Mouse (Mus musculus): ENCODE results near the gene Gm2310.

DNA sequence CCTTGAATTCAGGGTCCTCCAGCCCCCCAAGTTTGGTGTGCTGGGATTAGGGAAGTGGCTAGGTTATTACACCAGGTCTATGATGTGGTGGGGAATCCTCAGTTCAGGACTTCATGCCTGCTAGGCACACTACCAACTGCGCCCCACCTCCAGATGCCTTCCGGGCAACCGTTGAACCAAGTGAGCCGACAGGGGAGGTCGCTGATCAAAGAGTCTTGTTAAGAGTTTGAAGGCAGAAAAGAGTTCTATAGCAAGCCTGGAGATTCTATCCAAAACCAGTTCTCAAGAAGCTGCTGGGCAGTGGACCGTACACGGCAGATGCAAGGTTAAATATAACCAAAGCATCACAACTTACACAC is 48.5 kb upstream of the Gm2310 start:
- TF ChIP-seq POLR2A (IDR thresholded peaks at IDR 0.05; ENCODE audit: extremely low read depth, insufficient read depth, low read length): no peak
- no peak for TF ChIP-seq CTCF (IDR thresholded peaks at IDR 0.05; ENCODE audit: extremely low read depth, insufficient read depth, low read length)
